Mouse (Mus musculus): ENCODE results near the gene Tmsb15b2. TPM values are rescaled to one million over a fixed set of nuclear protein-coding genes. Genes with fewer than 3 reads are reported as not detected.
"Not testable (repeated sequence)": the region's sequence is repeated elsewhere in the genome, so short reads cannot be mapped to it uniquely, and the experiment has no call there.

The Tmsb15b2 gene
- polyA plus RNA-seq, 1 experiment from 2014 or later, result 66.3 TPM

GRCm38 (mm10) chrX:136991274-136991673 lies 16.0 kb upstream of the Tmsb15b2 start:
- Histone ChIP-seq H3K9me3 (ENCODE audit: control insufficient read depth, low read length) (no peaks in the 10 kb centered on the region), H3K4me1 (replicated peaks; ENCODE audit: control insufficient read depth, insufficient read depth, low read length) (no peaks in the 10 kb centered on the region), H3K27me3 (replicated peaks; ENCODE audit: control insufficient read depth, insufficient read depth, low read length) (peaks cover 18% of the 10 kb centered on the region; the same call in 1 of the 2 replicates), H3K27ac (ENCODE audit: low read depth) (no peak overlapping the region), H3K36me3 (ENCODE audit: control insufficient read depth, insufficient read depth, low read length) (no peaks in the 10 kb centered on the region), H3K4me3 (ENCODE audit: low read depth, low read length) (no peak overlapping the region), H3K4me2 (ENCODE audit: low read length) (no peak overlapping the region), H3K9ac (ENCODE audit: low read length) (no peak overlapping the region)
- DNase-seq (ENCODE audit: low spot score) (no peak), ATAC-seq (replicated peaks; ENCODE audit: low FRiP score, low TSS enrichment, low read depth) (no peak)
- 63% methylated on average over 2 of the region's 2 CpGs for WGBS

DNA sequence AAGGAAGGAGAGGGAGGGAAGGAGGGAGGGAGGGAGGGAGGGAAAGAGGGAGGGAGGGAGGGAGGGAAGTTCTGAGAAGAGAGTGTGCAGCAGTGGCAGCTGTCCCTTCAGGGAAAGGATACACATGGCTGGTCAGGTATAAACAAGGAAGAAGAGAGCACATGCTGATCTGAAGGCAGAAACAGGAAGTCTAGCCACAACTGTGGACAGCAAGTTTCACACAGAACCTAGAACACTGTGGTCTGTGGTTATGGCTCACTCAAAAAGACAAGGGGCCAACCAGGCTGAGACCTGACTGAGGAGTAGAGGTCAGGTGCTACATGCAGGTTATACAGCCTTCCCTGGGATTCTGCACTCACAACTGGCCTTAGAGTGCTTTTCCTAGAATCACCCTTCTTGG lies 10.7 kb upstream of the Tmsb15b2 start:
- DNase-seq (ENCODE audit: low spot score) (no peak), ATAC-seq (replicated peaks; ENCODE audit: low FRiP score, low TSS enrichment, low read depth) (no peak)
- Histone ChIP-seq H3K4me3 (ENCODE audit: low read depth, low read length) (no peak overlapping the region), H3K4me1 (replicated peaks; ENCODE audit: control insufficient read depth, insufficient read depth, low read length) (no peaks in the 10 kb centered on the region), H3K27ac (ENCODE audit: low read depth) (no peak overlapping the region), H3K4me2 (ENCODE audit: low read length) (no peak overlapping the region), H3K36me3 (ENCODE audit: control insufficient read depth, insufficient read depth, low read length) (no peaks in the 10 kb centered on the region), H3K9ac (ENCODE audit: low read length) (no peak overlapping the region), H3K27me3 (replicated peaks; ENCODE audit: control insufficient read depth, insufficient read depth, low read length) (no peaks in the 10 kb centered on the region), H3K9me3 (ENCODE audit: control insufficient read depth, low read length) (no peaks in the 10 kb centered on the region)

DNA sequence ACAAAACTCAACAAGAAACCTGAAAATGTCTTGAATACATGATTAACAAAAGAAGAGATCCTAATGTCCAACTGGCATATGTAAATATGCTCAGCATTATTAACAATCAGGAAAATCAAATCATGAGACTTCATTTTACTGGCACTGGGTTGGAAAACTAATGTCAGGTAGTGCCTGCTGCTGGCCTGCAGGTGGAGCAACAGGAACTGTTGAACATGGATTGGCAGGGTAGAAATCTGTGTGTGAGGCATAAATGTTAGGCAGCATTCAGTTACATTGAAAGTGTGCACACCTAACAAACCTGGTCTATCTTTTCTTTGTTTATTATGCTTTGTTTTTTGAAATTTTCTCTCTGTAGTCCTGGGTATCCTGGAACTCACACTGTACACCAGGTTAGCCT lies 3.3 kb upstream of the Tmsb15b2 start:
- Histone ChIP-seq H3K36me3 (ENCODE audit: control insufficient read depth, insufficient read depth, low read length) (no peaks in the 10 kb centered on the region), H3K4me2 (ENCODE audit: low read length) (no peak overlapping the region), H3K4me1 (replicated peaks; ENCODE audit: control insufficient read depth, insufficient read depth, low read length) (no peaks in the 10 kb centered on the region), H3K9me3 (ENCODE audit: control insufficient read depth, low read length) (no peaks in the 10 kb centered on the region), H3K4me3 (ENCODE audit: low read depth, low read length) (no peak overlapping the region), H3K9ac (ENCODE audit: low read length) (no peak overlapping the region), H3K27ac (ENCODE audit: low read depth) (no peak overlapping the region), H3K27me3 (replicated peaks; ENCODE audit: control insufficient read depth, insufficient read depth, low read length) (no peaks in the 10 kb centered on the region)
- DNase-seq (ENCODE audit: low spot score) (no peak), ATAC-seq (replicated peaks; ENCODE audit: low FRiP score, low TSS enrichment, low read depth) (no peak)

DNA sequence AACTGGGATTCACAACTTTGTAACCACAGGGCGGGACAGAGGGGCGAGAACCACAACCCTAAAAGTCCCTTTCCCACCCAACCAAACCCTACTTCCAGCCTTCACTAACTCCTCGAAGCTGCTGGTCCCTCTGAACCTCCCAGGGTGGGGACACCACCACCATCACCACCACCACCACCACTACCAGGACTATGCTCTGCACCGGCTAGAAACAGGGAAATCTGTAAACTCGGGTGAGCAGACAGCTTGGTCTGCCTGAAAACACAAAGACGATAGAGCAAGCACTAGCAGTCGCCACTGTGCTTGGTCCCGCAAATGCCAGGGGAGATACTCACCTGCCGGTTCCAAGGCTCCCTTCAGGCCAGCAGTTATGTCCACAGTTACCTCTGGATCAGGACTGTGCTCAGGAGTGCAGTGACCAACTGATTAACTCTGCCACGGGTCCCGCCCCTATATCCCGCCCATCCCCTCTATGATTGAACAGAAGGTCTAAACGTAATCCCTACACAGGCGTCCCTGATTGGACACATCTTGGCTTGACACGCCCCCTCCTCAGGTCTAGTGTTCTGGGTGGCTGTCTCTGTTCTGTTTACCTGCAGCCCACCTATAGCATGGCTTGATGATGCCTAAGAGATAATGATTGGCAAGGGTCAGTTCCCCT lies 1.3 kb upstream of the Tmsb15b2 start, which contains the start of the genes Tmsb15l and Tmsb15b1:
TSS of gene Tmsb15l (minus strand) at position 446 of the 661 bp plus-strand sequence.
TSS of gene Tmsb15b1 (minus strand) at position 451 of the 661 bp plus-strand sequence.
- H3K9ac ChIP-seq (ENCODE audit: low read length), result peak within 1 kb of the TSS; percentile 30; the same call in 1 of the 2 replicates
- DNase-seq (ENCODE audit: low spot score) (peak; percentile 72), ATAC-seq (replicated peaks; ENCODE audit: low FRiP score, low TSS enrichment, low read depth) (peak; percentile 100)
- H3K4me2 ChIP-seq (ENCODE audit: low read length), result peak within 1 kb of the TSS; percentile 49
- H3K36me3 ChIP-seq (ENCODE audit: control insufficient read depth, insufficient read depth, low read length), result no peaks in the 10 kb centered on the region
- no peaks in the 10 kb centered on the region for H3K9me3 ChIP-seq (ENCODE audit: control insufficient read depth, low read length)
- no peaks in the 10 kb centered on the region for H3K27me3 ChIP-seq (replicated peaks; ENCODE audit: control insufficient read depth, insufficient read depth, low read length)
- H3K27ac ChIP-seq (ENCODE audit: low read depth), result no peak within 1 kb of the TSS
- no peaks in the 10 kb centered on the region for H3K4me1 ChIP-seq (replicated peaks; ENCODE audit: control insufficient read depth, insufficient read depth, low read length)
- peak within 1 kb of the TSS; percentile 41 for H3K4me3 ChIP-seq (ENCODE audit: low read depth, low read length)
- 24% methylated on average over 15 of the region's 15 CpGs for WGBS

GRCm38 (mm10) chrX:136959688-136960087 lies 15.6 kb downstream of the Tmsb15b2 start:
- Histone ChIP-seq H3K4me3 (ENCODE audit: low read depth, low read length) (no peak overlapping the region), H3K4me1 (replicated peaks; ENCODE audit: control insufficient read depth, insufficient read depth, low read length) (no peaks in the 10 kb centered on the region), H3K9ac (ENCODE audit: low read length) (no peak overlapping the region), H3K27me3 (replicated peaks; ENCODE audit: control insufficient read depth, insufficient read depth, low read length) (no peaks in the 10 kb centered on the region), H3K36me3 (ENCODE audit: control insufficient read depth, insufficient read depth, low read length) (no peaks in the 10 kb centered on the region), H3K9me3 (ENCODE audit: control insufficient read depth, low read length) (no peaks in the 10 kb centered on the region), H3K4me2 (ENCODE audit: low read length) (no peak overlapping the region), H3K27ac (ENCODE audit: low read depth) (no peak overlapping the region)
- WGBS, result 23% methylated on average over 2 of the region's 2 CpGs
- no peak for DNase-seq (ENCODE audit: low spot score)
- no peak for ATAC-seq (replicated peaks; ENCODE audit: low FRiP score, low TSS enrichment, low read depth)

DNA sequence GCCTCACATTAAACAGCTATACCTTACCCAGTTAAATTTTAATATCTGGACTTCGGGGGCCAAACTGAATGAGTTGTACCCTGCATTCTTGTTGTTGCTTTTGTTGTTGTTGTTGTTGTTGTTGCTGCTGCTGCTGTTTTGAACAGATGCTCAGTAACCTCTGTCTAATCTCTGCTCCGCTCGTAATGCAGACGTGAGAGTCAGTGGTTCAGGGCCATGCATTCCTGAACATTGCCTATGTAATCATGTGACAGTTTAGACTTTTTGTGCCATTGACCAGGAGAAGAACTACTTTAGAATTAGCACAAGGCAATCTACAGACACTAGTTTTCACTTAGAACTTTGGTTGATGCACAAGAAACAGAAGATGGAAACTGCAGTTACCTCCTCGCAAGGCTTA lies 17.0 kb downstream of the Tmsb15b2 start:
- peak overlapping the region; percentile 32; the same call in 1 of the 2 replicates for H3K4me2 ChIP-seq (ENCODE audit: low read length)
- not testable (repeated sequence) for ATAC-seq (replicated peaks; ENCODE audit: low FRiP score, low TSS enrichment, low read depth); H3K36me3 ChIP-seq (ENCODE audit: control insufficient read depth, insufficient read depth, low read length); H3K9me3 ChIP-seq (ENCODE audit: control insufficient read depth, low read length); H3K4me1 ChIP-seq (replicated peaks; ENCODE audit: control insufficient read depth, insufficient read depth, low read length); H3K9ac ChIP-seq (ENCODE audit: low read length); H3K27me3 ChIP-seq (replicated peaks; ENCODE audit: control insufficient read depth, insufficient read depth, low read length); H3K27ac ChIP-seq (ENCODE audit: low read depth); DNase-seq (ENCODE audit: low spot score)
- H3K4me3 ChIP-seq (ENCODE audit: low read depth, low read length), result peak overlapping the region; percentile 8; the same call in 1 of the 2 replicates
- 61% methylated on average over 5 of the region's 5 CpGs for WGBS

GRCm38 (mm10) chrX:136957583-136958279 lies 17.6 kb downstream of the Tmsb15b2 start:
- Histone ChIP-seq H3K4me3 (ENCODE audit: low read depth, low read length) (peak overlapping the region; percentile 25), H3K4me2 (ENCODE audit: low read length) (peak overlapping the region; percentile 32; the same call in 1 of the 2 replicates)
- not testable (repeated sequence) for H3K27me3 ChIP-seq (replicated peaks; ENCODE audit: control insufficient read depth, insufficient read depth, low read length); H3K27ac ChIP-seq (ENCODE audit: low read depth); H3K4me1 ChIP-seq (replicated peaks; ENCODE audit: control insufficient read depth, insufficient read depth, low read length); DNase-seq (ENCODE audit: low spot score); H3K9ac ChIP-seq (ENCODE audit: low read length); H3K36me3 ChIP-seq (ENCODE audit: control insufficient read depth, insufficient read depth, low read length); H3K9me3 ChIP-seq (ENCODE audit: control insufficient read depth, low read length)
- 20% methylated on average over 13 of the region's 13 CpGs for WGBS
- ATAC-seq (replicated peaks; ENCODE audit: low FRiP score, low TSS enrichment, low read depth), result peak; percentile 98

- H3K27ac ChIP-seq (ENCODE audit: low read depth), result no peak overlapping the region
- no peaks in the 10 kb centered on the region for H3K9me3 ChIP-seq (ENCODE audit: control insufficient read depth, low read length)
- H3K4me2 ChIP-seq (ENCODE audit: low read length), result no peak overlapping the region
- no peak overlapping the region for H3K4me3 ChIP-seq (ENCODE audit: low read depth, low read length)
- H3K36me3 ChIP-seq (ENCODE audit: control insufficient read depth, insufficient read depth, low read length), result no peaks in the 10 kb centered on the region
- H3K9ac ChIP-seq (ENCODE audit: low read length), result no peak overlapping the region
- H3K4me1 ChIP-seq (replicated peaks; ENCODE audit: control insufficient read depth, insufficient read depth, low read length), result no peaks in the 10 kb centered on the region
- ATAC-seq (replicated peaks; ENCODE audit: low FRiP score, low TSS enrichment, low read depth) (peak; percentile 75), DNase-seq (ENCODE audit: low spot score) (no peak)
- WGBS, result 14% methylated on average over 3 of the region's 3 CpGs
- no peaks in the 10 kb centered on the region for H3K27me3 ChIP-seq (replicated peaks; ENCODE audit: control insufficient read depth, insufficient read depth, low read length)
Measured at GRCm38 (mm10) chrX:136937985-136938384, 37.3 kb downstream of the Tmsb15b2 start.
